ENCODE assay signal across 22 mouse cellular contexts in genomic region chr5:65794702-65795101, GRCm38 (mm10). TPM values are rescaled to one million over a fixed set of nuclear protein-coding genes. Genes with fewer than 3 reads are reported as not detected.
DNase-seq lines count a peak whose midpoint lies in the region; ATAC-seq lines count a peak whose summit lies in the region.
"Had no signal": no experiment of that assay in that cellular context is flagged by ENCODE, and none has a peak within 500 bp of the region (broad histone marks: within the 10 kb centered on the region; RNA-seq: fewer than 3 reads in every experiment).

No protein-coding gene starts in this region.

- no peaks in the 10 kb centered on the region for H3K27me3 ChIP-seq in liver, embryonic 12.5 days (replicated peaks)
- no peaks in the 10 kb centered on the region for H3K27me3 ChIP-seq in intestine, embryonic 15.5 days (replicated peaks)
- H3K27me3 ChIP-seq: CH12.LX; embryonic facial prominence, embryonic 15.5 days; heart, embryonic 12.5 days; midbrain, embryonic 12.5 days had no signal

- peak overlapping the region; percentile 69 for H3K27ac ChIP-seq in liver, embryonic 12.5 days
- H3K27ac ChIP-seq in intestine, embryonic 15.5 days: no peak overlapping the region
- H3K27ac ChIP-seq: embryonic facial prominence, embryonic 15.5 days; gastrocnemius, adult 2 months; hindbrain, embryonic 14.5 days; midbrain, embryonic 12.5 days had no signal

- peaks cover 20% of the 10 kb centered on the region for H3K4me1 ChIP-seq in liver, embryonic 12.5 days
- no peaks in the 10 kb centered on the region for H3K4me1 ChIP-seq in intestine, embryonic 15.5 days (replicated peaks)
- H3K4me1 ChIP-seq: embryonic facial prominence, embryonic 15.5 days; heart, embryonic 12.5 days; midbrain, embryonic 12.5 days had no signal

- peak overlapping the region; percentile 40; the same call in 1 of the 2 replicates for H3K4me2 ChIP-seq in liver, embryonic 12.5 days
- H3K4me2 ChIP-seq in intestine, embryonic 15.5 days (replicated peaks): no peak overlapping the region
- H3K4me2 ChIP-seq: embryonic facial prominence, embryonic 15.5 days; heart, embryonic 12.5 days; hindbrain, embryonic 14.5 days; midbrain, embryonic 12.5 days had no signal

- H3K36me3 ChIP-seq in liver, embryonic 12.5 days: peaks cover 83% of the 10 kb centered on the region
- peaks cover 9% of the 10 kb centered on the region; the same call in 1 of the 2 replicates for H3K36me3 ChIP-seq in intestine, embryonic 15.5 days

- WGBS in liver, embryonic 12.5 days (ENCODE audit: insufficient replicate concordance): 65% methylated on average over 3 of the region's 3 CpGs
- WGBS in intestine, embryonic 15.5 days: 70% methylated on average over 3 of the region's 3 CpGs

- DNase-seq in liver: no peak
- DNase-seq in thymus, postnatal 14 days: peak; percentile 21
- no peak for DNase-seq in thymus, adult 18-20 months
- peak; percentile 61 for DNase-seq in naive thymus-derived CD4-positive, alpha-beta T cell, adult 2 months (ENCODE audit: low read depth)
- no peak for DNase-seq in adrenal gland, postnatal 4 days (ENCODE audit: low spot score in 2 of 2)
- DNase-seq: adrenal gland, adult 8-10 months; cerebellum, adult 18-20 months; cerebellum, postnatal 25 days; gastrocnemius, adult 2 months; heart, postnatal 36 days; kidney, postnatal 36 days; lung, adult 2 months; lung, postnatal 4 days; right cerebral cortex, postnatal 25 days had no signal

- no peaks in the 10 kb centered on the region for H3K9me3 ChIP-seq in liver, embryonic 12.5 days (replicated peaks)
- H3K9me3 ChIP-seq in intestine, embryonic 15.5 days: no peaks in the 10 kb centered on the region
- H3K9me3 ChIP-seq: embryonic facial prominence, embryonic 15.5 days; heart, embryonic 12.5 days; midbrain, embryonic 12.5 days had no signal

- ATAC-seq in liver, embryonic 12.5 days: no peak
- peak; percentile 67 for ATAC-seq in erythroid progenitor cell, adult 5-6 weeks (replicated peaks; ENCODE audit: low FRiP score, poor library complexity, severe bottlenecking)
- no peak for ATAC-seq in intestine, embryonic 15.5 days

- H3K9ac ChIP-seq in liver, embryonic 12.5 days: peak overlapping the region; percentile 4; the same call in 1 of the 2 replicates
- H3K9ac ChIP-seq in intestine, embryonic 15.5 days: no peak overlapping the region
- H3K9ac ChIP-seq: embryonic facial prominence, embryonic 15.5 days; heart, embryonic 12.5 days; hindbrain, embryonic 14.5 days; midbrain, embryonic 12.5 days had no signal

- no peak overlapping the region for H3K4me3 ChIP-seq in liver, embryonic 12.5 days
- no peak overlapping the region for H3K4me3 ChIP-seq in intestine, embryonic 15.5 days (replicated peaks)
- H3K4me3 ChIP-seq: embryonic facial prominence, embryonic 15.5 days; gastrocnemius, adult 2 months; heart, embryonic 12.5 days; midbrain, embryonic 12.5 days had no signal

RNA-seq across cellular contexts. Expression of gene N4bp2, which starts 31.4 kb away (rescaled TPM):
- 17.9 and 18.5 TPM in 2 replicates for polyA plus RNA-seq in liver, embryonic 12.5 days (2016; fragmentation: Nextera tagmentation; extraction: Ambion mirVana)
- 53.7 and 59.1 TPM in 2 replicates for total RNA-seq in erythroid progenitor cell, adult 5-6 weeks (2015; ENCODE audit: low replicate concordance)
- 32.6 and 50.2 TPM in 2 replicates for total RNA-seq in erythroid progenitor cell, adult 5-6 weeks (2017; ENCODE audit: low replicate concordance)
- 21.5 and 25.0 TPM in 2 replicates for polyA plus RNA-seq in intestine, embryonic 15.5 days (2015; fragmentation: Nextera tagmentation; extraction: Ambion mirVana)
- 10 to 100 TPM; 41.6 to 45.6 TPM for total RNA-seq in adrenal gland, postnatal 4 days (2021)

Comparison
In these comparisons a context has a peak if more than half of its experiments do, and no peak if none do; other contexts are left out.
1. DNase-seq: peak in thymus, postnatal 14 days (single experiment) and naive thymus-derived CD4-positive, alpha-beta T cell, adult 2 months (single experiment); none in liver (single experiment), thymus, adult 18-20 months (0 of 2) and adrenal gland, postnatal 4 days (0 of 2).